Mouse (Mus musculus) cortical plate, adult 2 months (tissue): ENCODE results near the gene Pomt2.

Source experiments
- CTCF ChIP-seq: fragments of 200-500 bp; IDR thresholded peaks from 2 replicates; pipeline ENCODE4 v1.5.1; 2011; ENCODE audit warnings: mild to moderate bottlenecking, control low read depth, low read length; ENCODE audit not compliant: insufficient read depth; ENCODE audit errors: extremely low read depth
- POLR2A ChIP-seq: fragments of 200-500 bp; IDR thresholded peaks from 2 replicates; pipeline ENCODE4 v1.6.1; 2011; ENCODE audit warnings: mild to moderate bottlenecking, low read length, control low read depth; ENCODE audit not compliant: insufficient read depth; ENCODE audit errors: extremely low read depth

DNA sequence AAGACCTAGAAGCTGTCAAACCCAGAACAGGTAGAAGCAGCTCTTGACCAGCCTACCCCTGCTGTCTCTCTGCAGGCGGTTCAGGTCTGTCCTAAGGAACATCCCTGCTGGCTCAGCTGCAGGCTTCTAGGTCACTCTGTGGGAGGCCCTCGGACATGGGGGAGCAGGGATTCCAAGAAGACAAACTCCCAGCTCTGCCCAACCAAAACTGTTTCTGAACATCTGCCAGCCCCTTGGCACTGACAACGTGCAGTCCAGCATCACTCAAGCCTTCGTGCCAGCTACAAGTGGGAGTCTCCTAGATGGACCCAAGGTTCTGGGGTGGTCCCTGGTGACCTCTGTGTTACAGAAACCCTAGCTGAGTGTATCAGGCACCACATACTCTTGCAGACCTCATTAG is 54.5 kb downstream of the Pomt2 start:
- TF ChIP-seq CTCF (no peak), POLR2A (no peak)
